Mouse (Mus musculus) E14TG2a.4 (cell line): ENCODE data around the gene Nlrp6.

Source experiments
- H3K27me3 ChIP-seq: 2 replicates; pipeline ENCODE4 v1.6.1; 2014; ENCODE audit warnings: low read length, control low read depth; ENCODE audit not compliant: insufficient read depth
- H3K36me3 ChIP-seq: 2 replicates; pipeline ENCODE4 v1.6.1; 2014; ENCODE audit warnings: low read length, control low read depth; ENCODE audit not compliant: insufficient read depth
- H3K4me1 ChIP-seq: replicated peaks from 2 replicates; pipeline ENCODE4 v1.6.1; 2014; ENCODE audit warnings: low read depth, low read length, control low read depth
- H3K4me3 ChIP-seq: replicated peaks from 2 replicates; pipeline ENCODE4 v1.5.1; 2014; ENCODE audit warnings: mild to moderate bottlenecking, low read length
- H3K9me3 ChIP-seq: 2 replicates; pipeline ENCODE4 v1.6.1; 2014; ENCODE audit warnings: low read length, control low read depth
- CTCF ChIP-seq: conservative IDR thresholded peaks from 2 replicates; pipeline ENCODE4 v1.5.1; 2014; ENCODE audit warnings: low read length
- NANOG ChIP-seq: IDR thresholded peaks from 2 replicates; pipeline ENCODE4 v1.6.1; 2014; ENCODE audit warnings: borderline replicate concordance, low read length, mixed read lengths
- POU5F1 ChIP-seq: IDR thresholded peaks from 2 replicates; pipeline ENCODE4 v1.6.1; 2014; ENCODE audit warnings: low read length, borderline replicate concordance

Nlrp6 gene

DNA sequence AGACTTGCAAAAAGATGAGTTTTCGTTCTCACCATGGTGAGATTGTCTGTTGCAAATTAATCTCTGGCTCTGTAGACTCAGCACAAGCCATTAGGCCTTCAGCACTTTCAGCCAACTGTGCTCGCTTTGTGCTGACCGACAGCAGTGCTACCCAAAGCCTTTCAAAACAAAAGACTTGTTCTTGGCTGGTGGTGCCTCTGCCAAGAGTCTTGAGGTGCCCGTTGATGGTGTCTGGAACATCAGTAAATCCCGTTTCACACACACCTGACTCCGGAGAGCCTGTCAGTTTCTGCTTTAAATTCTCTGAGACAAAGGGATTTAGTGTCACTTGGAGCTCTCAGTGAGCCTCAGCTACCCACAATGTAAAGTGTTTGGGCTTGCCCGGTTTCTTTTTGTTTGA, 26.7 kb upstream of the Nlrp6 start:
- peaks cover 25% of the 10 kb centered on the region for H3K4me1 ChIP-seq
- peaks cover 87% of the 10 kb centered on the region for H3K36me3 ChIP-seq
- H3K9me3 ChIP-seq = no peaks in the 10 kb centered on the region
- TF ChIP-seq CTCF = no peak
- no peak for TF ChIP-seq NANOG
- TF ChIP-seq POU5F1 = no peak
- no peak overlapping the region for H3K4me3 ChIP-seq
- H3K27me3 ChIP-seq = no peaks in the 10 kb centered on the region

DNA sequence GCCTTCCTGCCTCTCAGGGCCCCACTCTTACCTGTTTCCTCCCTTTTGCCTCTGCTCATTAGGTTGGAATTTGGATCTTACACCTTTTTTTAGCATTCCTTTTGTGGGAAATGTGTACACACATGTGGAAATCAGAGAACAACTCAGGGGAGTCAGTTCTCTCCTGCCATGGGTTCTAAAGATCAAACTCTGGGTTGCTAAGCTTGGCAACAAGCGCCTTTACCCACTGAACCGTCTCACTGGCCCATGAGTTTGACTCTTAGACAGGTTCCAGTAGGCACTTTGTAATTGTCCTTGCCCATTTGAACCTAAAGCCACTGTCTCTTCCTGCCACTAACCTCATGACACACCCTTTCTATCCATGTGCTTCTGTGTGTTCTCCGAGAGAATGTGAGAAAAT, 26.1 kb upstream of the Nlrp6 start:
- Histone ChIP-seq H3K4me3 (no peak overlapping the region), H3K27me3 (no peaks in the 10 kb centered on the region), H3K9me3 (no peaks in the 10 kb centered on the region), H3K4me1 (peaks cover 31% of the 10 kb centered on the region), H3K36me3 (peaks cover 87% of the 10 kb centered on the region)
- TF ChIP-seq NANOG (no peak), CTCF (no peak), POU5F1 (no peak)

DNA sequence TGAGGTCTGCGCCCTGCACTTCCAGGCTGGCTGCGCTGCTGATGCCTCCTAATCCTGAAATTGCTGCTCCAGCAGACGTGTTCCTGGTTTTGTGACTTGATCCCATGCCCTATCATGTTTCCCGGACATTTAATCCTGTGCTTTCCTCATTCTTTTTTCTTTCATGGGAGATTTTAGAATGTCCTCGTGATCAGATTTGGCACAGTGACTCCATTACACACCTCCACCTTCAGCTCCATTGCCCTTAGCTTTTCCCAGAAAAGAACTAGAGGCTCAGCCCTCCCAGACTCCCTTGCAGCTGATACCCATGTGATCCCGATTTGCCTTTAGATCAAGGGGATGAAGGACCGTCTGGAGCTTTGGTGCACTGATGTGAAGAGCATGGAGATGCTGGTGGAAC, 22.8 kb upstream of the Nlrp6 start:
- TF ChIP-seq POU5F1 (no peak), CTCF (no peak), NANOG (no peak)
- Histone ChIP-seq H3K27me3 (no peaks in the 10 kb centered on the region), H3K4me1 (peaks cover 48% of the 10 kb centered on the region), H3K4me3 (no peak overlapping the region), H3K9me3 (no peaks in the 10 kb centered on the region), H3K36me3 (peaks cover 63% of the 10 kb centered on the region)

DNA sequence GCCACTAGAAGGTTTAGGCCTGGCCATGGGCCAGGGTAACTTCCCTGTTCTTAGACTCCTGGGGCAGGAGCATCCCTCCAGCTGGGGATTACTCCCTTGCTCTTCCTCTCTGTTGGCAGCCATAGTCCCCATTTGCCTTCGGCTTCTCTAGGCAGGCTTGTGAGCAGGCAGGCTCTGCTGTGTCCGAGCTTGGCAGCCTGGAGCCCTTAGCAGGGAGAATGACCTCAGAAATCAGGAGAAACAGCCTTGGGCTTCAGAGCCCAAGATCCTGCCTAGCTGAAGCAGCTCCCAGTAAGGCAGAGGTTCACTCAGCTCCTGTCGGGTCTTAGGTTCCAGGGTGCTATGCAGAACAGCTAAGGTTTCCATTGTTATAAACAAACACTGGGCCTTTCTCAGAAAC, 21.6 kb upstream of the Nlrp6 start:
- TF ChIP-seq CTCF = no peak

DNA sequence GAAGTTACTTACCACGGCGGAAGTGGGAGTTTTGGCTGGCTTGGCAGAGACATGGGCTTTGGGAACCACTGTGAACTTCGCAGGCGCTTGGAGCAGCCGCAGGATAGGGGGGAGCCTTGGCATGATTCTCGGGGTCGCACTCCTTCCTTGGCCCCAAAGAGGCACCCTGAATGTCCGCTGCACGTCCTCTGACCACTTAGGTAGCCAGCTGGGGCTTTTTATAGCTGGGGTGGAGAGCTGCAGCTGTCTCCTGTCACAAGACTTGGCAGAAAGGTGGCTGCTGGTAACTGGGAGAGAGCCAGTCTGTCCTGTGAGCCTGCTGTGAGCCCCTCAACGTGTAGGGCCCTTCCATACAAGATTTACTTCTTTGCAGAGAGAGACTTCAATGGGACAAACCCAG, 20.5 kb upstream of the Nlrp6 start, which contains the start of gene Cox8b:
TSS of gene Cox8b (minus strand) at position 227 of the 400 bp plus-strand sequence.
- Histone ChIP-seq H3K27me3 (no peaks in the 10 kb centered on the region), H3K36me3 (peaks cover 42% of the 10 kb centered on the region), H3K4me3 (0 out of 2 replicates have a peak within 1 kb of the TSS, but pooled peaks have one; percentile 32), H3K4me1 (peaks cover 69% of the 10 kb centered on the region), H3K9me3 (no peaks in the 10 kb centered on the region)
- TF ChIP-seq NANOG = no peak
- no peak for TF ChIP-seq CTCF
- no peak for TF ChIP-seq POU5F1

More for the DNA sequence above, 21.6 kb upstream of the Nlrp6 start:
- H3K27me3 ChIP-seq = no peaks in the 10 kb centered on the region
- no peaks in the 10 kb centered on the region for H3K9me3 ChIP-seq
- peaks cover 60% of the 10 kb centered on the region for H3K4me1 ChIP-seq
- peaks cover 52% of the 10 kb centered on the region for H3K36me3 ChIP-seq
- no peak overlapping the region for H3K4me3 ChIP-seq

DNA sequence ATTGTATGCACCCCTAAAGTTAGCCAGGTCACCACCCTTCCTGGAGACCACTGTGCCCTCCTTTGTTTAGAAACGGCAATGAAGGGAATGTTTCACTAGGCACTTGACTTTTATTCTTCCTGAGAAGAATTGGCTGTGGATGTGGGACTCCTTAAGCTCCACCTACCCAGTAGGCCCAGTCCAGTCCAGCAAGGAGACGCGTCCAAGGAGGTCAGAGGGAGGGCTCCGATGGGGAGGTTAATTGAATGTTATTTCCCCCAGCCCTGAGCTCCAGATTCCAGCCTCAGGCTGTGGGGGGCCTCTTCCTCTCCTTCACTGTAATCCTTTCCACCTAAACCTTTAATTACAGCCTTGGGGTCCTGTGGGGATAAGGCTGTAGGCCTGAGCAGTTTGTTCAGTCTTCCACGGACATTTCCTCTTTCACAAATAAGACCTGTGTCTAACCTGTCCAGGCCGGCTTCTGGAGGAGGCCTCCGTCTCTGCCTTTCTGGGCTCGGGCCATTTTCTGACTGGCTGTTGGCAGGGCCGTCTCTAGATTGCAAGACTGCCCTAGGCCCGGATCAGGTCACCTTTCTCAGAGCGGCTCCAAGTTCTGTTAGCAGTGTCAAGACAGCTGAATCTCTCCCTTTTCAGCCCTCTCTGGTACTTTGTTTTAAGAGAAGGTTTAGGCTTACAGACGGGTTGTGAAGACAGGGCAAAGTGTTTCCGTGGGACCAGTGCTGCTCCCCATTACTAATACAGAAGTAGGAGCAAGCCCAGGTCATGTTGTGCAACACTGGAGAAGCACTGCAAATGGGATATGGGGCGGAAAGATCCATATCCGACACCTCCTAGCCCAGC, 18.4 kb upstream of the Nlrp6 start:
- H3K4me3 ChIP-seq = no peak overlapping the region
- H3K4me1 ChIP-seq = peaks cover 84% of the 10 kb centered on the region
- peaks cover 24% of the 10 kb centered on the region for H3K36me3 ChIP-seq
- no peaks in the 10 kb centered on the region for H3K9me3 ChIP-seq
- H3K27me3 ChIP-seq = no peaks in the 10 kb centered on the region
- TF ChIP-seq CTCF = no peak
- TF ChIP-seq POU5F1 = no peak
- no peak for TF ChIP-seq NANOG

DNA sequence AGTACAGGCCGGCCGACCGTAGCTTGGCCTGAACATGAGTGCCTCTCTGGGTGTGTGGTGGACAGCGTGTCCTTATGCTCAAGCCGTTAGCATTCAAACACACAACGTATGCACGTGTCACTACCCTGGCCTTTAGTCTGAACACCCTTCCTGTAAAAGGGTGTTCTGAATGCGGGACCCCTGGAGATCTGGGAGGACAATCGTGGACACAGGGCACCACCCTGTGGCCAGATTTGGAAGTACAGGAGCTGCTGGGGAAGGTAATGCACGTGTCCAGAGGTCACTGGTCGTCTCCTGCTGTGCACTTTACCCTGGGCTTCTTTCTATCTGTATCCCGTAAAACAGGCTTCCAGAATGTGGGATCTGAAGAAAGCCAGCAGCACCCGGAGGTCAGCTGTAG, 17.5 kb upstream of the Nlrp6 start:
- peaks cover 14% of the 10 kb centered on the region for H3K36me3 ChIP-seq
- 0 out of 2 replicates have a peak overlapping the region, but pooled peaks have one; percentile 1 for H3K4me3 ChIP-seq
- H3K4me1 ChIP-seq = peaks cover 86% of the 10 kb centered on the region
- TF ChIP-seq NANOG (no peak), CTCF (peak; percentile 96)
- H3K9me3 ChIP-seq = no peaks in the 10 kb centered on the region
- no peaks in the 10 kb centered on the region for H3K27me3 ChIP-seq

DNA sequence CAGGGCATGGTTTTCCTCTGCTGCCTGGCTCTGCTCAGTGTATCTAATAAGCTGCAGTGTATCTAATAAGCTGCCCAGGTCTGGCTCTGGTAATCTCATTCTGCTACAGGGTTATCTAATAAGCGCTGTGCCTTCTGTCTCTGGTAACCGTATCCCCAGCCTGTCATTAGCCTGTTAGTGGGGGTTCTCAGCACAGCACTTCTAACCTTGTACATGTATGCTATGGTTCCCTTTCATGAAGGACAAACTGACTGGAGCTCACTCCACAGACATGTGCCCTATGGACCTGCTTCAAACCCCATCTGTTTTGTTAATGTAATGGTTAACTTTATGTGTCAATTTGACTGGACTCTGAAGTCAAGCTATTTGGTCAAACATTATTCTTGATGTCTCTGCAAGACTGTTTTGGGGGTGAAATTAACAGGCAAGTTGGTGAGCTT, 15.0 kb upstream of the Nlrp6 start:
- H3K36me3 ChIP-seq = no peaks in the 10 kb centered on the region; the same call in 1 of the 2 replicates
- TF ChIP-seq POU5F1 = no peak
- no peak for TF ChIP-seq NANOG
- no peak for TF ChIP-seq CTCF
- no peak overlapping the region for H3K4me3 ChIP-seq
- H3K9me3 ChIP-seq = no peaks in the 10 kb centered on the region
- H3K27me3 ChIP-seq = no peaks in the 10 kb centered on the region
- H3K4me1 ChIP-seq = peaks cover 90% of the 10 kb centered on the region
